Mouse (Mus musculus) kidney, embryonic 16.5 days (tissue): Measurements from ENCODE around the gene Rab11fip4. TPM values are rescaled to one million over a fixed set of nuclear protein-coding genes. Genes with fewer than 3 reads are reported as not detected.

Source experiments
- ATAC-seq: fragments of 200-750 bp; cut with Nextera tagmentation; 2 replicates; pipeline ENCODE4 v1.8.0; 2017; ENCODE audit warnings: moderate TSS enrichment; ENCODE audit not compliant: low FRiP score, low TSS enrichment
- H3K27ac ChIP-seq: fragments of 300-500 bp; sonication (generic); 2 replicates; pipeline ENCODE4 v1.5.1; 2014; ENCODE audit warnings: low read length
- H3K27me3 ChIP-seq: fragments of 300-500 bp; sonication (generic); 2 replicates; pipeline ENCODE4 v1.6.1; 2014; ENCODE audit warnings: low read length, control low read depth, mixed read lengths; ENCODE audit not compliant: insufficient read depth
- H3K36me3 ChIP-seq: fragments of 300-500 bp; sonication (generic); 2 replicates; pipeline ENCODE4 v1.6.1; 2014; ENCODE audit warnings: low read length, control low read depth, mixed read lengths; ENCODE audit not compliant: insufficient read depth
- H3K4me1 ChIP-seq: fragments of 300-500 bp; sonication (generic); 2 replicates; pipeline ENCODE4 v1.6.1; 2014; ENCODE audit warnings: low read length, control low read depth, mixed read lengths; ENCODE audit not compliant: insufficient read depth
- H3K4me2 ChIP-seq: fragments of 300-500 bp; sonication (generic); replicated peaks from 2 replicates; pipeline ENCODE4 v1.6.1; 2014; ENCODE audit warnings: low read depth, low read length
- H3K4me3 ChIP-seq: fragments of 300-500 bp; sonication (generic); 2 replicates; pipeline ENCODE4 v1.5.1; 2014; ENCODE audit warnings: mild to moderate bottlenecking, low read length
- H3K9ac ChIP-seq: fragments of 300-500 bp; sonication (generic); replicated peaks from 2 replicates; pipeline ENCODE4 v1.6.1; 2014; ENCODE audit warnings: low read length
- H3K9me3 ChIP-seq: fragments of 300-500 bp; sonication (generic); 2 replicates; pipeline ENCODE4 v1.6.1; 2016; ENCODE audit warnings: low read length, control low read depth
- WGBS: fragments of 180-500 bp; shearing (Covaris S2); extraction: QIAGEN DNeasy Blood & Tissue Kit; methylation state at CpG from one replicate; pipeline ENCODE4 v1.1.7; 2014; 5-methylcytosine and 5-hydroxymethylcytosine counted together
- polyA plus RNA-seq: library from polyadenylated mRNA; unstranded; fragments of >200 nt; fragmentation: Nextera tagmentation; extraction: Ambion mirVana; gene quantifications from 2 replicates; pipeline ENCODE4 v1.2.1, GENCODE M21; 2015

The Rab11fip4 gene
- polyA plus RNA-seq, 1 experiment from 2014 or later: 11.4 TPM

DNA sequence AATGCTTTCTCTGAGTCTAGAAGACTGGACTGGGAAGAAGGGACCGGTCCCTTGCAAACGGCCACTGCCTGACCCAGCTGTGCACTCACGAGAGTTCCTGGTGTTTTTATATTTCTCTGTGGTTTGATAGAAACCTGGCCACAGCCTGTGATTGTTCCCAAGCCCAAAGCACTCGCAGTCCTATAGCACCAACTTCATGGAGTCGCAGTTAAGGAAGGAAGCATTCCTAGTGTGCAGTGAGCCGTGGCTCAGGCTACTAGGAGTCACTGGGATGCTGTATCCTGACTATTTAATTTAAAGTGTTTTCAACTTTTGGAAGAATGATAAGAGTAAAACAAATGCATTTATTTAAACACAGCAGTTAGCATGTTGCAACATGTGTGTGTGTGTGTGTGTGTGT, 39.5 kb downstream of the Rab11fip4 start:
- H3K9me3 ChIP-seq: no peaks in the 10 kb centered on the region
- H3K4me2 ChIP-seq: no peak overlapping the region
- H3K27ac ChIP-seq: peak overlapping the region; percentile 95
- H3K36me3 ChIP-seq: no peaks in the 10 kb centered on the region
- H3K9ac ChIP-seq: 0 out of 2 replicates have a peak overlapping the region, but pooled peaks have one; percentile 27
- no peak overlapping the region for H3K4me3 ChIP-seq
- no peaks in the 10 kb centered on the region for H3K27me3 ChIP-seq
- peaks cover 15% of the 10 kb centered on the region for H3K4me1 ChIP-seq
- WGBS: 23% methylated on average over 6 of the region's 6 CpGs
- ATAC-seq: peak; percentile 76; the same call in 1 of the 2 replicates

DNA sequence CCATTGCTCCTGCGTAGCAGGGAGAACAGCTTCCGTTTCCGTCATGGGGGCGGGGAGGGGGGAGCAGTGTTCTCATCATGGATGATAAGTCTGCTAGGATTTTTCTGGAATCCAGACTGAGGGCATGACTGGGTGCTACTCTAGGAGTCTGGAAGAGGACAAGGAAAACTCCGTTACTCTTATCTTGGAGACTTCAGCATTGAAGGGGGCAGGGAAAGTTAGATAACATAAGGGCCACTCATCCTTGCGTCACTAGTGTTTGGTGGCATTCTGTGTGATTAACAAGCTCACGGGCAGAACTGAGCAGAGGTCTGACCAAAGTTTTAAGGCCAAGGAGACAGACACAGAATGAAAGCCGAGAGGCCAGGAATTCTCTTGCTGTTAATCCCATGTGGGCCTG, 42.4 kb downstream of the Rab11fip4 start:
- Histone ChIP-seq H3K4me1 (peaks cover 15% of the 10 kb centered on the region), H3K4me2 (no peak overlapping the region), H3K9ac (no peak overlapping the region), H3K27me3 (no peaks in the 10 kb centered on the region), H3K4me3 (no peak overlapping the region), H3K27ac (no peak overlapping the region), H3K9me3 (no peaks in the 10 kb centered on the region), H3K36me3 (no peaks in the 10 kb centered on the region)
- ATAC-seq: no peak
- 74% methylated on average over 8 of the region's 8 CpGs for WGBS

DNA sequence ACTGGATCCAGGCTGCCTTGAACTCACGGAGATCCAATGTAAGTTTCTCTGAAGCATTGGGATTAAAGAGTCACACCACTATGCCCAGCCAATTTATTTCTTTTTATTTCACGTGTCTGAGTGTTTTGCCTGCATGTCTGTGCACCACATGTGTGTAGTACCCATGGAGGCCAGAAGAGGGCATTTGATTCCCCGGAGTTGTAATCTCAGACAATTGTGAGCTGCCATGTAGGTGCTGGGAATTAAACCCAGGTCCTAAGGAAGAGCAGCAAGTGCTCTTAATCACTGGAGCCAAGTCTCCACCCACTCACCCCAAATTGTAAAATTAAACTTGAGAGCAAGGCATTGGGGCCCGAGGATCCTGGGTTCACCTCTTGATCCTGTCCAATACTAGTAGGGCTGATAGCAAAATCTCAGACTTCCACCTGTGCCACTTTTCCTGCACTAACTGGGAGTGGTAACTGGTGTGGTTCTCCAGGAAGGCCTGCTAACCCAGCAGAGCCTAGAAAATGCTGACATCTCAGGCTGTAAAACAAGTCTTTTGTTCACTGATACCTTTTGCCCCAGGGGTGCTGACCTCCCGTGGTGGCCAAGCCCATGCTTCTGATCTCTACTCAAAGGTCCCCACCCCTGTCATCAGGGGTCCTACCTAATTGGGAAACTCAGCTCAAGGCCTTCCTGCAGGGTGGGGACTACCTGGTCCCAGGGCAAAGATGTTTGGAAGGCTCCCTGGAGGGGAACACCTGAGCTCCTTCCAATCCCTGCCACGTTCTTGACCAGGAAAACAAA, 44.8 kb downstream of the Rab11fip4 start:
- Histone ChIP-seq H3K4me1 (peaks cover 3% of the 10 kb centered on the region; the same call in 1 of the 2 replicates), H3K27me3 (no peaks in the 10 kb centered on the region), H3K36me3 (no peaks in the 10 kb centered on the region), H3K4me3 (no peak overlapping the region), H3K9ac (no peak overlapping the region), H3K4me2 (no peak overlapping the region), H3K9me3 (no peaks in the 10 kb centered on the region), H3K27ac (no peak overlapping the region)
- ATAC-seq: no peak
- WGBS: 79% methylated on average over 6 of the region's 6 CpGs

DNA sequence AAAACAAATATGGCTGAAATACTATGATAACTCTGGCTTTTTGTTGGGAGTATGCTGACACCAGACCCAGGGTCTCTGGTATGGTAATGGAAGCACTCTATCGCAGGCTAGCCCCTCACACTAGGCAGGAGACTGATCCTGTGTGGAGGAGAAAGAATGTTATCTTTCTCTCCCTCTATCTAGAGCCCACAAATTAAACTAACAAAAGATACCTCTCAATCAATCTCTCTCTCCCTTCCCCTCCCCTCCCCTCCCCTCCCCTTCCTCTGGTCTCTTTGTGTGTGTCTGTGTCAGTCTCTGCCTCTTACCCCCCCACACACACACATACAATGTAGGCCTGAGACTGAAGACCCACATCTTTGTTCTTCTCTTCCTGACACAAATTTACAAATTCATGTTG, 45.5 kb downstream of the Rab11fip4 start:
- no peaks in the 10 kb centered on the region for H3K27me3 ChIP-seq
- peaks cover 7% of the 10 kb centered on the region; the same call in 1 of the 2 replicates for H3K4me1 ChIP-seq
- 94% methylated on average over 1 of the region's 1 CpGs for WGBS
- ATAC-seq: no peak
- H3K9ac ChIP-seq: no peak overlapping the region
- no peak overlapping the region for H3K4me2 ChIP-seq
- H3K27ac ChIP-seq: no peak overlapping the region
- no peaks in the 10 kb centered on the region for H3K36me3 ChIP-seq
- no peak overlapping the region for H3K4me3 ChIP-seq
- H3K9me3 ChIP-seq: no peaks in the 10 kb centered on the region

DNA sequence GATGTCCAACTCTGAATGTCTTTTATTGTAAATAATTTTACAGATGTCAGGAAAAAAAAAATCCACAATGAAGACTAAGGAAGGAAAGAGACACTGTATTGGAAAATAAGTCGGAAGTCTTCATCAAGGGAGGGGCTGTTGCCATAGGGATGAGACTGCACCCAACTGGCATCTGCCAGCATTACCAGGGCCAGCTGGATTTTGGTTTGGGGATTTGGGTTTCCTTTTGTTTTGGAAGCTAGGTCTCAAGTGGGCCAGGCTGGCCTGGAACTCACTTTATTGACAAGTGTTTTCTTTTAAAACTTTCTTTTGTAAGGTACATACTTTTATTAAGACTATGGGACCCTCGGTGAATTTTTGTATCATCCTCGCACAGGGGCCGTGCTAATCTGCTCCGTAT, 47.7 kb downstream of the Rab11fip4 start:
- 88% methylated on average over 5 of the region's 5 CpGs for WGBS
- Histone ChIP-seq H3K9ac (no peak overlapping the region), H3K4me3 (no peak overlapping the region), H3K36me3 (no peaks in the 10 kb centered on the region), H3K4me1 (peaks cover 14% of the 10 kb centered on the region), H3K9me3 (no peaks in the 10 kb centered on the region), H3K27me3 (no peaks in the 10 kb centered on the region), H3K4me2 (no peak overlapping the region), H3K27ac (no peak overlapping the region)
- ATAC-seq: no peak

DNA sequence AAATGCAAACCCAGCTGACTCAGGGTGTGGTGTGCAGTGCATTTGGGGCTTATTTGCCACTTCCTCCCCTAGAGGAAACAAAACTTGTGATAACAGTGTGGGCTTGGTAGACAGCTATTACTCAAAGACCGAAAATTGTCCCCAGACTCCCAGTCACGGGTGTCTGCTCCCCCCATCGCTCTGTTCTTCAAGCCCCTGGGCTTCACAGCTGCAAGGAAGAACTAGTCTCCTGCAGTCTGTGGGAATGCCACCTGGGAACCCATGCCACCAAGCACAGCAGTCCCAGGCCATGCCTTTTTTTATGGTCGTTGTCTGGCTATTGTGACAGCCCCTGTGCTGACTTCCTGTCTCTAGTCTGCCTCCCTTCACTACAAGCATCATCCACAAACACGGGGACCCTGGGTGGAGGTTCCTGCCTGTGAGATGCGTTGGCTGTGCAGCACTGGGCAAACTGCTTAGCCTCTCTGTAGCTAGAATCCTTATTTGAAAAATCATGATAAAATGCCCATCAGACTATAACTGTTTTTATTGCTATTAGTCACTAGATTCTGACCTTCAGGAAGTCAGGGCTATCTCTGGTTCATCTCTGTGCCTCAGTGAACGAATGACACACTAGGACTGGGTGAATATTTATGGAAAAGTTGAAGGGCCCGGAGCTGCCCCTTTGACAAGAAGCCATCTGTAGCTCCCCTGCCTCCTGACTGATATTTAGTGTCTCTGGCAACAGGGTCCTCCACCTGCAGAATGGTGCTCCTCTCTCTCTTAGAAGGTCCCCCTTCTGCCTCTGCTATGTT, 50.1 kb downstream of the Rab11fip4 start:
- no peak for ATAC-seq
- no peaks in the 10 kb centered on the region for H3K9me3 ChIP-seq

DNA sequence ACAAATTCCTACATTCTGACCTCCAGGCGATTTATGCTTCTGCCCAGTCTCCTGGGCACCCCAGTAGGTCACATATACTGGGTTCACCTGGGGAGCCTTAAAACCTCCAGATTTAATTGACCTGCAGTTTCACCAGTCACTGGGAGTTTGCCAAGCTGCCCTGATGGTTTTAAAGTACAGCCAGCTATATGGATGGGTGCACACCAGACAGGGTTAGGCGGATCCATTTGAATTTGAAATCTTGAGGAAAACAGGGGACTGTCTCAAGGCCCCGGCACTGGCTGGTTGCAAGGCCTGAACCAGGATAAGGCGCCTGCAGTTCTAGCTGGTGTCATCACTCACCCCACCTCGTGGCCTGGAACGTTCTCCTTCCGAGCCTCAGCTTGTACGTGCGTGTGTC, 52.7 kb downstream of the Rab11fip4 start:
- Histone ChIP-seq H3K4me1 (peaks cover 61% of the 10 kb centered on the region), H3K9ac (no peak overlapping the region), H3K27ac (peak overlapping the region; percentile 71), H3K9me3 (no peaks in the 10 kb centered on the region), H3K4me2 (no peak overlapping the region), H3K4me3 (no peak overlapping the region), H3K27me3 (no peaks in the 10 kb centered on the region), H3K36me3 (no peaks in the 10 kb centered on the region)
- peak; percentile 66 for ATAC-seq
- 25% methylated on average over 9 of the region's 9 CpGs for WGBS

More for the DNA sequence above, 50.1 kb downstream of the Rab11fip4 start:
- H3K27ac ChIP-seq: no peak overlapping the region
- H3K36me3 ChIP-seq: no peaks in the 10 kb centered on the region
- no peak overlapping the region; the same call in 1 of the 2 replicates for H3K9ac ChIP-seq
- H3K4me2 ChIP-seq: no peak overlapping the region
- H3K27me3 ChIP-seq: no peaks in the 10 kb centered on the region
- WGBS: 32% methylated on average over 8 of the region's 8 CpGs
- no peak overlapping the region for H3K4me3 ChIP-seq
- H3K4me1 ChIP-seq: peaks cover 38% of the 10 kb centered on the region

DNA sequence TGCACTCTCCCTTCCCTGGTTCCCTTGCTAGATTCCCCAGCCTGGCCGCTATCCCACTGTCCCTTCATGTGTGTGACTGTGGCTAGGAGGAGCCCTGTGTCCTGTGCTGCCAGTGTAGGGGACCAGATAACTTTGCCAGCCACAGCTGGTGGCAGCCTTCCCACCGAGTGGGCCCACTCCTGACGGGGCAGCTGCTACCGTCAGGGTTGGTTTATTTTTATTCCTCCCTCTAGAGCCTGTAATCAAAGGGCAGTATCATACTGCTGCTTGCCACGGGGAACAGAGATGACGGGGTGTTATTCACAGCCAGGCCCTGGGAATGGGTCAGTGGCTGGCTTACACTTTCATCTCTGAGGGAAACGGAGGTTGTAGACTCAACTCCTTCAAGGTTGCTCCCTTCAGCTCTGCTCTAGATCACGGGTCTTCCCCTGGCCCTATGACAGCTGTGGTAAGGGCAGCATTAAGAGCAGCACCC, 53.7 kb downstream of the Rab11fip4 start:
- Histone ChIP-seq H3K9ac (peak overlapping the region; percentile 38; the same call in 1 of the 2 replicates), H3K4me2 (no peak overlapping the region), H3K4me1 (peaks cover 61% of the 10 kb centered on the region), H3K9me3 (no peaks in the 10 kb centered on the region), H3K4me3 (no peak overlapping the region), H3K27ac (peak overlapping the region; percentile 71), H3K27me3 (no peaks in the 10 kb centered on the region), H3K36me3 (no peaks in the 10 kb centered on the region)
- WGBS: 22% methylated on average over 8 of the region's 8 CpGs
- ATAC-seq: no peak

DNA sequence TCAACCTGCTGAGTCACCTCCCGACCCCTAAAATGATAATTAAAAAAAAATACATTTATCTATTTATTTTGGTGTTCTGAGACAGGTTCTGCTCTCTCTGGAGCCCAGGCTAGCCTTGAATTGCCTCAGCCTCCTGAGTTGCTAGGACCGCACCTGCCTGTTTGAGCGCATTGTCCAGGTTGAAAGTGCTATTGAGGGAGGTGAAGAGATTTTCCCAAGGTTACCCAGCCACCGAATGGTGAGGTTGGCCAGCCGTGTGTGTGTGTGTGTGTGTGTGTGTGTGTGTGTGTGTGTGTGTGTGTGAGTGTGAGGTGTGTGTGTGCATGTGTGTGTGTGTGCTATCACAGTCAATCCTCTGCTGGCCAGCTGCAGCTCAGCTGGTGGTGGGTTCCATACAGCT, 55.0 kb downstream of the Rab11fip4 start:
- H3K36me3 ChIP-seq: no peaks in the 10 kb centered on the region
- no peak overlapping the region for H3K4me3 ChIP-seq
- H3K4me2 ChIP-seq: no peak overlapping the region
- H3K4me1 ChIP-seq: peaks cover 62% of the 10 kb centered on the region
- no peak overlapping the region for H3K9ac ChIP-seq
- H3K9me3 ChIP-seq: no peaks in the 10 kb centered on the region
- no peaks in the 10 kb centered on the region for H3K27me3 ChIP-seq
- peak overlapping the region; percentile 71 for H3K27ac ChIP-seq
- 57% methylated on average over 5 of the region's 5 CpGs for WGBS
- no peak for ATAC-seq
